Mouse (Mus musculus) liver, embryonic 14.5 days (tissue): ENCODE data around the gene Spg7.

Source experiments
- CTCF ChIP-seq: IDR thresholded peaks from 2 replicates; pipeline ENCODE4 v1.5.1; 2016; ENCODE audit warnings: antibody characterized with exemption, low read depth, control low read depth
- EP300 ChIP-seq: IDR thresholded peaks from 2 replicates; pipeline ENCODE4 v1.6.1; 2016; ENCODE audit warnings: antibody characterized with exemption, low read depth

DNA sequence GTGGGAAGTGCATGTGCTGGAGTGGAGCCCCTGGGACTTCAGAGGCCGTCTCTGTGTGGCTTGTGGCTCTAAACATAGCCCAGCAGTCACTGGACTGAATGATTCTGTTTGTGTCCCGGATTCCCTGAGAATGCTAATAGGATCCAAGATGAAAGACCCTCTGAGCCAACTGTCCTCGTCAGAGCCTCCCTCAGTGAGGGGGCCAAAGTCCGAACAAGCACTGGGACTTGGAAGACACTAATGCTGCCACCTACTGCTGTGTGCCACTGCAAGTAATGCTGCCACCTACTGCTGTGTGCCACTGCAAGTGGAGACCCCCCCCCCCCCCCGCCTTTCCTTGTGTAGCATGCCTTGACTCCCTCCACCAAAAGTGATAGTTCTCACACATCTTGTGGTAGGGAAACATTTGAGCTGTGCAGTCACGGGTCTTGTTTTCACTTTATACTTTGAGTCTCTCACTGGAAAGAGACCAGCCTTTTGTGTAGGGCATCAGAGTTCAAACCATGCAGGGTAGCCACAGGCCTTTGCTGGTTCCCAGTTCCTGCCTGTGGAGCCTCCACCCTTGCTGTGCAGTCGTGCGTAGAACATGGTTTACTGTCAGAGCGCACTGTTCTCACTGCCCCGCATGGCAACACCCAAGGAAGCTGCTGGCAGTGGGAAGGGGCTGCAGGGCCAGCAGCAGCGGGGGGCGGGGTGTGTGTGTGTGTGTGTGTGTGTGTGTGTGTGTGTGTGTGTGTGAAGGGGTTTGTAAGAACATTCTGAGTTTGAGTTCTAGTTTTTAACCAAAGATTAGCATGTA is 35.2 kb downstream of the Spg7 start:
- TF ChIP-seq CTCF (no peak), EP300 (no peak)
